Mouse (Mus musculus) C2C12 (cell line): ENCODE results near the gene Tmem126b. TPM values are rescaled to one million over a fixed set of nuclear protein-coding genes. Genes with fewer than 3 reads are reported as not detected.

ENCODE experiments used
- H3K27me3 ChIP-seq: one replicate; pipeline ENCODE4 v1.6.1; 2011; ENCODE audit not compliant: control insufficient read depth, insufficient read depth, insufficient read length
- H3K36me3 ChIP-seq: one replicate; pipeline ENCODE4 v1.6.1; 2011; ENCODE audit not compliant: control insufficient read depth, insufficient read depth
- H3K4me3 ChIP-seq: one replicate; pipeline ENCODE4 v1.5.1; 2011; ENCODE audit warnings: mild to moderate bottlenecking, control low read depth; ENCODE audit not compliant: poor library complexity, insufficient read depth, severe bottlenecking
- H3K79me2 ChIP-seq: one replicate; pipeline ENCODE4 v1.6.1; 2011; ENCODE audit not compliant: control insufficient read depth, insufficient read depth
- H3K79me3 ChIP-seq: one replicate; pipeline ENCODE4 v1.6.1; 2011; ENCODE audit warnings: low read depth, control low read depth
- H3ac ChIP-seq: one replicate; pipeline ENCODE3; 2011; ENCODE audit warnings: low read depth; ENCODE audit not compliant: control insufficient read depth, insufficient read length
- CEBPB ChIP-seq: IDR thresholded peaks from one replicate; pipeline ENCODE4 v1.6.1; 2011; ENCODE audit warnings: low read depth, mild to moderate bottlenecking, control low read depth, moderate library complexity
- CTCF ChIP-seq: IDR thresholded peaks from one replicate; pipeline ENCODE4 v1.5.1; 2011; ENCODE audit not compliant: control insufficient read depth, insufficient read depth, insufficient read length
- FOSL1 ChIP-seq: IDR thresholded peaks from one replicate; pipeline ENCODE4 v1.8.0; 2011; ENCODE audit warnings: mild to moderate bottlenecking, low read length; ENCODE audit not compliant: poor library complexity, insufficient read depth, severe bottlenecking
- MAX ChIP-seq: IDR thresholded peaks from one replicate; pipeline ENCODE4 v1.6.1; 2011; ENCODE audit warnings: mild to moderate bottlenecking, control low read depth
- MYOD1 ChIP-seq: IDR thresholded peaks from one replicate; pipeline ENCODE4 v1.6.1; 2011; ENCODE audit warnings: low read depth; ENCODE audit not compliant: control insufficient read depth, insufficient read length
- MYOG ChIP-seq: IDR thresholded peaks from one replicate; pipeline ENCODE4 v1.6.1; 2011; ENCODE audit not compliant: control insufficient read depth, insufficient read length; ENCODE audit errors: extremely low read depth
- USF1 ChIP-seq: IDR thresholded peaks from one replicate; pipeline ENCODE4 v1.6.1; 2011; ENCODE audit warnings: low read depth, mild to moderate bottlenecking, control low read depth, moderate library complexity
- polyA plus RNA-seq: library from polyadenylated mRNA; unstranded; fragments of >200 nt; fragmentation: generic; extraction: Trizol; gene quantifications from one replicate; pipeline ENCODE4 v1.2.1, GENCODE M21; 2012; ENCODE audit warnings: missing spikeins

Gene Tmem126b
- polyA plus RNA-seq, 1 experiment: 6.1 TPM

DNA sequence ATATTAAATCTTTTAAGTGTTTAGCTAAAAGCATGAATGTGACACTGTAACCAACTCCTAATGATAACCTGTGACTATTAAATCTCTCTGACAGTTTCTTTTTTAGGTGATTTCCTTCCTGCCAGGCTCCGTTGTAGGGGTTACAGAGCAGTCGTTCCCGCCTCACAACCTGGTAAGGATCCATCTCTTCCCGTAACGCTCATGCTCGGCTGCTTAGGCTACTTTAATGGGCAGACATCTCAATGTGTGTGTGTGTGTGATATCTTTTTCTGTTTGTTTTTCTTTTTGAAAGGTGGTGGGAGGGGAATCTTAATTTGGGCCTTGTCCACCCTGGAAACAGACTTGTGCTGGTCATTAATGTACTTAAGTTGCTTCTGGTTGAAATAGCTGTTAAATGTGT is 31.6 kb downstream of the Tmem126b start:
- peaks cover 41% of the 10 kb centered on the region for H3K36me3 ChIP-seq
- H3K4me3 ChIP-seq: peak overlapping the region; percentile 63
- H3K27me3 ChIP-seq: no peaks in the 10 kb centered on the region
- TF ChIP-seq USF1 (no peak), CTCF (no peak), CEBPB (no peak), MYOD1 (no peak), MAX (no peak), MYOG (no peak)
- peaks cover 47% of the 10 kb centered on the region for H3K79me3 ChIP-seq
- H3ac ChIP-seq: peak overlapping the region; percentile 85
- H3K79me2 ChIP-seq: peaks cover 65% of the 10 kb centered on the region

DNA sequence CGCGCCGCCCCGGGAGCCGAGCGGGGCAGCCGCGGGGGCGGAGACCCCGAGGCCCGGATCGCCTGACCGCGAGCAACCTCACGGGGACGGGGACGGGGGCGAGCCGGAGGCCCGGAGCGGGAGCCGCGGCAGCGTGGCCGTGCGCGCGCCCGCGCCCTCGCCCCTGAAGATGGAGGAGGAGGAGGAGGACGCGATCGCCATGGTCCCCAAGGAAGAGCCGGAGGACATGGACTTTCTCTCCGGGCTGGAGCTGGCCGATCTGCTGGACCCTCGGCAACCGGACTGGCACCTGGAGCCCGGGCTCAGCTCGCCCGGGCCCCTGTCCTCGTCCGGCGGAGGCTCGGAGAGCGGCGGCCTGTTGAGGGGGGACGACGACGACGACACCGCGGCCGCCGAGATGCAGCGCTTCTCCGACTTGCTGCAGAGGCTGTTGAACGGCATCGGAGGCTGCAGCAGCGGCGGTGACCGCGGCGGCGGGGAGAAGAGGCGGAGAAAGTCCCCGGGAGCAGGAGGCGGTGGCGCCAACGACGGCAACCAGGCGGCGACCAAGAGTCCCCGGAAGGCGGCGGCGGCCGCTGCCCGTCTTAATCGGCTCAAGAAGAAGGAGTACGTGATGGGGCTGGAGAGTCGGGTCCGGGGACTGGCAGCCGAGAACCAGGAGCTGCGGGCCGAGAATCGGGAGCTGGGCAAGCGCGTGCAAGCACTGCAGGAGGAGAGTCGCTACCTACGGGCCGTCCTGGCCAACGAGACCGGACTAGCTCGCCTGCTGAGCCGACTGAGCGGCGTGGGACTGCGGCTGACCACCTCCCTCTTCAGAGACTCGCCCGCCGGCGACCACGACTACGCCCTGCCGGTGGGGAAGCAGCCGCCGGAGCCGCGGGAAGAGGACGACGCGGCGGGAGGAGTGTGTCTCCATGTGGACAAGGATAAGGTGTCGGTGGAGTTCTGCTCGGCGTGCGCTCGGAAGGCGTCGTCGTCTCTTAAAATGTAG is 32.4 kb downstream of the Tmem126b start:
- Histone ChIP-seq H3K36me3 (peaks cover 34% of the 10 kb centered on the region), H3ac (peak overlapping the region; percentile 97), H3K79me3 (peaks cover 41% of the 10 kb centered on the region), H3K27me3 (no peaks in the 10 kb centered on the region), H3K79me2 (peaks cover 57% of the 10 kb centered on the region), H3K4me3 (peak overlapping the region; percentile 63)
- TF ChIP-seq MYOD1 (no peak), CEBPB (no peak), USF1 (no peak), CTCF (no peak), FOSL1 (no peak), MYOG (no peak), MAX (no peak)

GRCm38 (mm10) chr7:90442518-90443080 is 33.2 kb downstream of the Tmem126b start, which contains the start of gene Crebzf:
Gene Crebzf, plus strand, starts transcription at chr7:90442729.
- Histone ChIP-seq H3K79me2 (peaks cover 49% of the 10 kb centered on the region), H3K36me3 (peaks cover 28% of the 10 kb centered on the region), H3ac (peak within 1 kb of the TSS; percentile 97), H3K4me3 (peak within 1 kb of the TSS; percentile 63), H3K79me3 (peaks cover 35% of the 10 kb centered on the region), H3K27me3 (no peaks in the 10 kb centered on the region)
- no peak for TF ChIP-seq FOSL1
- peak; percentile 61 for TF ChIP-seq MAX

- peaks cover 23% of the 10 kb centered on the region for H3K36me3 ChIP-seq
- H3K79me3 ChIP-seq: peaks cover 29% of the 10 kb centered on the region
- H3K27me3 ChIP-seq: no peaks in the 10 kb centered on the region
- no peak overlapping the region for H3ac ChIP-seq
- peaks cover 44% of the 10 kb centered on the region for H3K79me2 ChIP-seq
- TF ChIP-seq USF1 (no peak), MAX (no peak), CEBPB (no peak), MYOD1 (no peak), CTCF (no peak), MYOG (no peak), FOSL1 (no peak)
- peak overlapping the region; percentile 3 for H3K4me3 ChIP-seq
Observed at GRCm38 (mm10) chr7:90442070-90442469, 33.7 kb downstream of the Tmem126b start.

DNA sequence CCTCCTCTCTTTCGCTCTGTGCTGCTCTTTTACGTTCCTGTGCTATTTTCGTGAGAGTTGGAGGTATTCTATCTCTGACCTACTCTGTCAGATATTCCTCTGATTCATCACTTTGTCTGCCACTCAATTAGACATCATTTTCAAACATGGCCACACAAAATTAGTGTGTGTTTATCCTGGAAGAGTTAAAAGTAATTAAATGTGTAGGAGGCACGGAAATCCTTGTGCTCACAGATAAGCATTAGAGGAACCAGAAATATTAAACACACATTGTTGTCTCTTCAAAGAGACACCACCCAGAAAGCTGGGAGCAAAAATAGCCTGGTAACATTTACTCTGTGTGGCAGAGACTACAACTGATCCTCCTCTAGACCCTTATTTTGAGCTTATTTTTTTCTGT is 35.8 kb downstream of the Tmem126b start:
- TF ChIP-seq CTCF: no peak
- no peak for TF ChIP-seq USF1
- TF ChIP-seq CEBPB: no peak
- no peak for TF ChIP-seq MYOD1
- TF ChIP-seq MYOG: no peak
- TF ChIP-seq MAX: no peak
- TF ChIP-seq FOSL1: no peak
- H3K36me3 ChIP-seq: peaks cover 9% of the 10 kb centered on the region
- peaks cover 17% of the 10 kb centered on the region for H3K79me3 ChIP-seq
- H3K27me3 ChIP-seq: no peaks in the 10 kb centered on the region
- no peak overlapping the region for H3K4me3 ChIP-seq
- peaks cover 23% of the 10 kb centered on the region for H3K79me2 ChIP-seq
- no peak overlapping the region for H3ac ChIP-seq

DNA sequence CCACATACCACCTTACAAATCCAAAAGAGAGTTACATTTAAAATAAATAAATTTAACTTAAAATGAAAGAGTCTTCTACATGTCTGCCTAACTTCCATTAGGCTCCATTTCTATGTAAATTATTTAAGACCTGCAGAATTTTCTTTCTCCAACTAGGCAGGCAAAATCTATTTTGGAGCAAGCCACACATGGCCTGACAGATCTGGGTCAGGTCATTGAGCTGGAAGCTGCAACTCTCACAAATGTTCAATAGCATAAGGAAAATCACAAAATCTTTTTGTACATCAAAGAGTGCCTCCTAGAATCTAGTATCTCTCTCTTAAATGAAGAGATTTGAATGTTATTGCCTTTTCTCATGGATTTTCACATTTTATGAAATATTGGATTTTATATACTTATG is 43.6 kb downstream of the Tmem126b start:
- H3K79me2 ChIP-seq: no peaks in the 10 kb centered on the region
- H3K27me3 ChIP-seq: peaks cover 5% of the 10 kb centered on the region
- no peaks in the 10 kb centered on the region for H3K79me3 ChIP-seq
- no peak overlapping the region for H3K4me3 ChIP-seq
- no peak for TF ChIP-seq MAX
- no peak for TF ChIP-seq FOSL1
- TF ChIP-seq CEBPB: no peak
- no peak for TF ChIP-seq CTCF
- no peak for TF ChIP-seq MYOD1
- TF ChIP-seq MYOG: no peak
- no peak for TF ChIP-seq USF1
- no peaks in the 10 kb centered on the region for H3K36me3 ChIP-seq
- H3ac ChIP-seq: no peak overlapping the region
